ENCODE assay signal across 7 mouse cellular contexts in the genomic region with DNA sequence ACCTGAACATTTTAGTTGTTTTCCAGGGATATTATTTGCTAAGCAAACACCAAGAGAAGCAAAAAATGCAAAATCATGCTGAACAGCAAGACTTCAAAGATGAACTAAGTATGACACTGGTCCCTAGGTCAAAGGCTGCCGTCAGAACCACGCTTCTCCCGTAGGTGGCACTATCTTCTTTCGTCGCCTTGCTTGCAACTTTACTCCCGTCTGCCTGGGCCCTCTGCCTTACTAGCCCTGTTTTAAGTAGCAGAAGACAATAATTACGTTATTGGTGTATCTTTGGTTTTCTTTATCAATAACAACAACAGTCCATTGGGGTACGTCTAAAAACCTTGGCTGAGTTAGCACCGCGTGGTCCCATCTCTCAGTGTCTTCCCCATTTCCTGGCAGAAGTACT. TPM values are rescaled to one million over a fixed set of nuclear protein-coding genes. Genes with fewer than 3 reads are reported as not detected.
DNase-seq lines count a peak whose midpoint lies in the region; ATAC-seq and TF ChIP-seq lines count a peak whose summit lies in the region.

No protein-coding gene starts in this region.

- no peak overlapping the region for H3K4me3 ChIP-seq in MEL (ENCODE audit: control insufficient read depth in 1 of 2, insufficient read depth in 1 of 2, low read depth in 2 of 2, low read length in 2 of 2)
- peak overlapping the region; percentile 83 for H3K4me3 ChIP-seq in heart, adult 2 months
- H3K4me3 ChIP-seq in kidney, embryonic 15.5 days (replicated peaks), result no peak overlapping the region
- H3K4me3 ChIP-seq in lung, embryonic 14.5 days (ENCODE audit: low read depth, low read length), result no peak overlapping the region; the same call in 1 of the 2 replicates

- H3K4me2 ChIP-seq in kidney, embryonic 15.5 days, result peak overlapping the region; percentile 99
- peak overlapping the region; percentile 98 for H3K4me2 ChIP-seq in lung, embryonic 14.5 days

- peak; percentile 34 for DNase-seq in CD4-positive helper T cell, adult 2 months (ENCODE audit: low read depth, low spot score)
- DNase-seq in MEL (ENCODE audit: low read depth, low spot score), result no peak
- peak; percentile 73 to 76 for DNase-seq in cerebellum, postnatal 14 days
- peak; percentile 71 to 78 for DNase-seq in heart, adult 2 months
- DNase-seq in lung, embryonic 14.5 days, result peak; percentile 84
- DNase-seq in right cerebral cortex, postnatal 10 days (ENCODE audit: low spot score in 2 of 2), result peak; percentile 59 to 68

- peak in 1 of 3 experiments; percentile 32; a peak in 2 of 6 replicates for TF ChIP-seq CTCF in MEL (IDR thresholded peaks at IDR 0.05 in 2 of 3, conservative IDR thresholded peaks at IDR 0.05 in 1 of 3; ENCODE audit: control insufficient read depth in 1 of 3, insufficient read depth in 1 of 3, low read depth in 2 of 3, low read length in 3 of 3, poor library complexity in 1 of 3, severe bottlenecking in 1 of 3)
- peak; percentile 90 for TF ChIP-seq CTCF in heart, adult 2 months (IDR thresholded peaks at IDR 0.05)
- peak; percentile 85 for TF ChIP-seq CTCF in lung, embryonic 14.5 days (IDR thresholded peaks at IDR 0.05; ENCODE audit: low read depth)

- no peaks in the 10 kb centered on the region for H3K79me2 ChIP-seq in MEL (ENCODE audit: control insufficient read depth, insufficient read depth, low read length, poor library complexity)
- H3K79me2 ChIP-seq in heart, adult 2 months (replicated peaks; ENCODE audit: control insufficient read depth, insufficient read depth, low read length), result no peaks in the 10 kb centered on the region; the same call in 1 of the 2 replicates

- 8% methylated on average over 10 of the region's 10 CpGs for WGBS in heart, adult 2 months
- WGBS in kidney, embryonic 15.5 days, result 7% methylated on average over 10 of the region's 10 CpGs
- 6% methylated on average over 10 of the region's 10 CpGs for WGBS in lung, embryonic 14.5 days

- no peak for TF ChIP-seq EP300 in MEL (IDR thresholded peaks at IDR 0.05; ENCODE audit: low read depth in 1 of 2, low read length in 2 of 2)
- TF ChIP-seq EP300 in heart, adult 2 months (IDR thresholded peaks at IDR 0.05; ENCODE audit: insufficient read depth, low read depth, low read length), result peak; percentile 91

- no peak for TF ChIP-seq POLR2A in MEL (IDR thresholded peaks at IDR 0.05; ENCODE audit: control insufficient read depth in 1 of 2, insufficient read depth in 1 of 2, low read depth in 1 of 2, low read length in 2 of 2, poor library complexity in 1 of 2)
- no peak for TF ChIP-seq POLR2A in heart, adult 2 months (IDR thresholded peaks at IDR 0.05; ENCODE audit: insufficient read depth, low read depth, low read length)

- H3K4me1 ChIP-seq in MEL (ENCODE audit: control insufficient read depth in 1 of 2, insufficient read depth in 2 of 2, low read length in 2 of 2), result no peaks in the 10 kb centered on the region
- peaks cover 2% of the 10 kb centered on the region for H3K4me1 ChIP-seq in heart, adult 2 months (ENCODE audit: control insufficient read depth, insufficient read depth, low read length)
- H3K4me1 ChIP-seq in kidney, embryonic 15.5 days, result peaks cover 34% of the 10 kb centered on the region
- peaks cover 8% of the 10 kb centered on the region for H3K4me1 ChIP-seq in lung, embryonic 14.5 days (ENCODE audit: insufficient read depth)

- no peak overlapping the region for H3K9ac ChIP-seq in MEL (ENCODE audit: control insufficient read depth, low read depth, low read length, poor library complexity, severe bottlenecking)
- H3K9ac ChIP-seq in heart, adult 2 months (ENCODE audit: low read depth, low read length), result 0 out of 2 replicates have a peak overlapping the region, but pooled peaks have one; percentile 22
- no peak overlapping the region for H3K9ac ChIP-seq in kidney, embryonic 15.5 days
- H3K9ac ChIP-seq in lung, embryonic 14.5 days, result no peak overlapping the region

- intact Hi-C loops in heart, adult 2 months (cut with DNase I), result loop anchor here (1.0 to 5.0 kb wide), 4 partner anchors 71 to 380 kb away; no protein-coding TSS in a partner anchor

- no peak overlapping the region for H3K27ac ChIP-seq in MEL (ENCODE audit: control insufficient read depth, low read depth, low read length)
- peak overlapping the region; percentile 98 for H3K27ac ChIP-seq in heart, adult 2 months
- H3K27ac ChIP-seq in kidney, embryonic 15.5 days, result no peak overlapping the region
- no peak overlapping the region for H3K27ac ChIP-seq in lung, embryonic 14.5 days (ENCODE audit: low read depth)

- no peaks in the 10 kb centered on the region for H3K9me3 ChIP-seq in MEL (replicated peaks; ENCODE audit: insufficient read depth, low read length)
- H3K9me3 ChIP-seq in kidney, embryonic 15.5 days (replicated peaks), result no peaks in the 10 kb centered on the region
- no peaks in the 10 kb centered on the region for H3K9me3 ChIP-seq in lung, embryonic 14.5 days (ENCODE audit: low read depth, low read length)

- no peak for ATAC-seq in kidney, embryonic 15.5 days (replicated peaks; ENCODE audit: low FRiP score)
- ATAC-seq in lung, embryonic 14.5 days (ENCODE audit: insufficient read depth), result no peak

- TF ChIP-seq RAD21 in MEL (IDR thresholded peaks at IDR 0.05; ENCODE audit: low read depth, low read length), result peak; percentile 15

- no peaks in the 10 kb centered on the region for H3K36me3 ChIP-seq in MEL (ENCODE audit: control insufficient read depth in 1 of 2, insufficient read depth in 2 of 2, low read length in 2 of 2)
- H3K36me3 ChIP-seq in heart, adult 2 months (ENCODE audit: control insufficient read depth, insufficient read depth, low read length), result peaks cover 2% of the 10 kb centered on the region; the same call in 1 of the 2 replicates
- no peaks in the 10 kb centered on the region for H3K36me3 ChIP-seq in kidney, embryonic 15.5 days
- no peaks in the 10 kb centered on the region for H3K36me3 ChIP-seq in lung, embryonic 14.5 days (ENCODE audit: insufficient read depth)

- no peaks in the 10 kb centered on the region for H3K27me3 ChIP-seq in MEL (ENCODE audit: control insufficient read depth in 1 of 2, insufficient read depth in 2 of 2, low read length in 2 of 2)
- H3K27me3 ChIP-seq in heart, adult 2 months (ENCODE audit: control insufficient read depth, insufficient read depth, low read length), result no peaks in the 10 kb centered on the region
- H3K27me3 ChIP-seq in kidney, embryonic 15.5 days, result no peaks in the 10 kb centered on the region
- H3K27me3 ChIP-seq in lung, embryonic 14.5 days (ENCODE audit: insufficient read depth, low read length), result no peaks in the 10 kb centered on the region

TF ChIP-seq in MEL, 35 proteins besides CTCF, POLR2A, EP300 and RAD21:
- TF ChIP-seq ZKSCAN1 (IDR thresholded peaks at IDR 0.05; ENCODE audit: low read depth, low read length), result no peak
- no peak for TF ChIP-seq ZC3H11A (IDR thresholded peaks at IDR 0.05; ENCODE audit: low read depth, low read length)
- TF ChIP-seq MEF2A (IDR thresholded peaks at IDR 0.05; ENCODE audit: extremely low read depth, insufficient replicate concordance, low read depth, low read length, poor library complexity, severe bottlenecking), result no peak
- TF ChIP-seq POLR2AphosphoS2 (IDR thresholded peaks at IDR 0.05; ENCODE audit: low read length), result no peak
- no peak for TF ChIP-seq ETS1 (IDR thresholded peaks at IDR 0.05; ENCODE audit: low read depth, low read length)
- TF ChIP-seq JUND (IDR thresholded peaks at IDR 0.05; ENCODE audit: low read depth, low read length), result no peak
- TF ChIP-seq ZMIZ1 (IDR thresholded peaks at IDR 0.05; ENCODE audit: low read depth, low read length), result no peak
- no peak for TF ChIP-seq KAT2A (conservative IDR thresholded peaks at IDR 0.05; ENCODE audit: low read depth, low read length)
- TF ChIP-seq TAL1 (IDR thresholded peaks at IDR 0.05; ENCODE audit: low read length), result no peak
- no peak for TF ChIP-seq MYB (IDR thresholded peaks at IDR 0.05; ENCODE audit: low read depth, low read length)
- no peak for TF ChIP-seq CHD1 (IDR thresholded peaks at IDR 0.05; ENCODE audit: low read depth, low read length)
- no peak for TF ChIP-seq CHD2 (IDR thresholded peaks at IDR 0.05; ENCODE audit: low read length)
- TF ChIP-seq SIN3A (IDR thresholded peaks at IDR 0.05; ENCODE audit: low read length), result no peak

RNA-seq across cellular contexts. Expression of a gene that starts 1.7 kb away (rescaled TPM):
- total RNA-seq in MEL (2012; rRNA removed), result 0.04 and 0.10 TPM in 2 replicates
- under 1 TPM in 1 of 2 experiments, not detected in 1; 0.08 TPM for polyA plus RNA-seq in MEL (2012; ENCODE audit: insufficient read depth in 1 of 2, insufficient read length in 2 of 2, low read depth in 1 of 2, low replicate concordance in 2 of 2, missing spikeins in 1 of 2)
- total RNA-seq in heart, adult 2 months (2021), result 10 to 100 TPM; 51.7 to 62.3 TPM
- polyA plus RNA-seq in heart, adult 2 months (2012; rRNA removed), result 23.8 and 40.6 TPM in 2 replicates
- 5.0 and 5.2 TPM in 2 replicates for polyA plus RNA-seq in kidney, embryonic 15.5 days (2015; fragmentation: Nextera tagmentation; extraction: Ambion mirVana)
- polyA plus RNA-seq in lung, embryonic 14.5 days (2014; fragmentation: Nextera tagmentation; extraction: Ambion mirVana), result 3.8 and 4.6 TPM in 2 replicates

RNA-seq across cellular contexts. Expression of a gene that starts 49.0 kb away (rescaled TPM):
- total RNA-seq in MEL (2012; rRNA removed), result 18.3 and 19.3 TPM in 2 replicates
- 10 to 100 TPM in 1 of 2 experiments, not detected in 1; 26.2 TPM for polyA plus RNA-seq in MEL (2012; ENCODE audit: insufficient read depth in 1 of 2, insufficient read length in 2 of 2, low read depth in 1 of 2, low replicate concordance in 2 of 2, missing spikeins in 1 of 2)
- 10 to 100 TPM; 33.5 to 38.5 TPM for total RNA-seq in heart, adult 2 months (2021)
- 20.6 and 30.0 TPM in 2 replicates for polyA plus RNA-seq in heart, adult 2 months (2012; rRNA removed)
- 27.8 and 29.9 TPM in 2 replicates for polyA plus RNA-seq in kidney, embryonic 15.5 days (2015; fragmentation: Nextera tagmentation; extraction: Ambion mirVana)
- polyA plus RNA-seq in lung, embryonic 14.5 days (2014; fragmentation: Nextera tagmentation; extraction: Ambion mirVana), result 42.6 and 43.9 TPM in 2 replicates

RNA-seq across cellular contexts. Expression of a gene that starts 58.9 kb away (rescaled TPM):
- total RNA-seq in MEL (2012; rRNA removed), result 53.0 and 59.6 TPM in 2 replicates
- polyA plus RNA-seq in MEL (2012; ENCODE audit: insufficient read depth in 1 of 2, insufficient read length in 2 of 2, low read depth in 1 of 2, low replicate concordance in 2 of 2, missing spikeins in 1 of 2), result 10 to 100 TPM in 1 of 2 experiments, not detected in 1; 55.6 TPM
- 10 to 100 TPM; 27.4 to 33.8 TPM for total RNA-seq in heart, adult 2 months (2021)
- polyA plus RNA-seq in heart, adult 2 months (2012; rRNA removed), result 7.5 and 17.2 TPM in 2 replicates
- polyA plus RNA-seq in kidney, embryonic 15.5 days (2015; fragmentation: Nextera tagmentation; extraction: Ambion mirVana), result 72.3 and 75.2 TPM in 2 replicates
- 79.6 and 86.0 TPM in 2 replicates for polyA plus RNA-seq in lung, embryonic 14.5 days (2014; fragmentation: Nextera tagmentation; extraction: Ambion mirVana)
